Comparison of ENCODE assay signal across 10 mouse cellular contexts in the genomic region with DNA sequence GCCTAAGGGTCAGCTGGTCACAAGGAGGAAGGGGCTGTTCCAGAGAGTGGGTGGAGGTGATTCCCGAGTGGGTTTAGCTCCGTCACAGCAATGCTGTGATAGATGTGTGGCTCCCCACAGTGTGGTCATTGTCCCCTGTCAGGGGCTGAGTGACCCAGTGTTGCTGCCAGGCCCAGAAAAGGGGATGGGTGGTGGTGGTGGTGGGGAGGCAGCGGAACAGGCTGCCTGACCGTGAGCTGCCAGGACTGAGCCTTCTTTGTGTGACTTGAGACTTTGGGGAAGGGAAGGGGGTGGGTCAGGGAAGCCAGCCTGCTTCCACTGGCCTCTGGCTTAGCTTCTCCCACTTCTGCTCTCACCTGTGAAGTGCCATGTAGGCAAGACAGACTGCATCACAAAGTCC. TPM values are rescaled to one million over a fixed set of nuclear protein-coding genes. Genes with fewer than 3 reads are reported as not detected.
A peak's percentile ranks its signal among the peaks of the same experiment; 100 is the strongest.
DNase-seq lines count a peak whose midpoint lies in the region; ATAC-seq lines count a peak whose summit lies in the region.
"Had no signal": no experiment of that assay in that cellular context is flagged by ENCODE, and none has a peak within 500 bp of the region (broad histone marks: within the 10 kb centered on the region; RNA-seq: fewer than 3 reads in every experiment).

No protein-coding gene starts in this region.

- H3K27me3 ChIP-seq in liver, embryonic 11.5 days (replicated peaks; ENCODE audit: control insufficient read depth, insufficient read depth, low read length): peaks cover 6% of the 10 kb centered on the region; the same call in 1 of the 2 replicates
- H3K27me3 ChIP-seq in forebrain, embryonic 13.5 days: peaks cover 7% of the 10 kb centered on the region; the same call in 1 of the 2 replicates
- H3K27me3 ChIP-seq in limb, embryonic 10.5 days (ENCODE audit: low read depth, poor library complexity, severe bottlenecking): peaks cover 6% of the 10 kb centered on the region; the same call in 1 of the 2 replicates
- H3K27me3 ChIP-seq in neural tube, embryonic 15.5 days (replicated peaks): peaks cover 21% of the 10 kb centered on the region
- H3K27me3 ChIP-seq: Patski had no signal

- H3K4me2 ChIP-seq in liver, embryonic 11.5 days: peak overlapping the region; percentile 85
- H3K4me2 ChIP-seq in forebrain, embryonic 13.5 days: peak overlapping the region; percentile 94
- peak overlapping the region; percentile 95 for H3K4me2 ChIP-seq in neural tube, embryonic 15.5 days

- no peak overlapping the region for H3K27ac ChIP-seq in liver, embryonic 11.5 days (ENCODE audit: low read depth, low read length)
- no peak overlapping the region for H3K27ac ChIP-seq in forebrain, embryonic 13.5 days
- H3K27ac ChIP-seq in limb, embryonic 10.5 days: peak overlapping the region; percentile 92
- H3K27ac ChIP-seq in neural tube, embryonic 15.5 days (replicated peaks): peak overlapping the region; percentile 70

- peaks cover 8% of the 10 kb centered on the region; the same call in 1 of the 2 replicates for H3K36me3 ChIP-seq in liver, embryonic 11.5 days (ENCODE audit: control insufficient read depth, insufficient read depth, low read length)
- no peaks in the 10 kb centered on the region; the same call in 1 of the 2 replicates for H3K36me3 ChIP-seq in forebrain, embryonic 13.5 days (ENCODE audit: poor library complexity, severe bottlenecking)
- peaks cover 45% of the 10 kb centered on the region for H3K36me3 ChIP-seq in limb, embryonic 10.5 days
- no peaks in the 10 kb centered on the region for H3K36me3 ChIP-seq in neural tube, embryonic 15.5 days

- H3K4me3 ChIP-seq in liver, embryonic 11.5 days (ENCODE audit: low read depth, low read length): peak overlapping the region; percentile 55; the same call in 1 of the 2 replicates
- H3K4me3 ChIP-seq in forebrain, embryonic 13.5 days: no peak overlapping the region
- peak overlapping the region; percentile 76 for H3K4me3 ChIP-seq in limb, embryonic 10.5 days
- H3K4me3 ChIP-seq in neural tube, embryonic 15.5 days (replicated peaks): peak overlapping the region; percentile 45

- H3K9ac ChIP-seq in liver, embryonic 11.5 days (ENCODE audit: low read depth, low read length): no peak overlapping the region
- H3K9ac ChIP-seq in forebrain, embryonic 13.5 days: peak overlapping the region; percentile 69; the same call in 1 of the 2 replicates
- 0 out of 2 replicates have a peak overlapping the region, but pooled peaks have one; percentile 50 for H3K9ac ChIP-seq in neural tube, embryonic 15.5 days (replicated peaks)

- ATAC-seq in liver, embryonic 11.5 days (replicated peaks; ENCODE audit: low FRiP score): no peak
- no peak for ATAC-seq in forebrain, embryonic 13.5 days
- ATAC-seq in neural tube, embryonic 15.5 days (ENCODE audit: low FRiP score): no peak
- ATAC-seq in granulocyte monocyte progenitor cell, adult 5-6 weeks (replicated peaks; ENCODE audit: poor library complexity, severe bottlenecking): no peak

- WGBS in liver, embryonic 11.5 days: 37% methylated on average over 4 of the region's 4 CpGs
- 26% methylated on average over 4 of the region's 4 CpGs for WGBS in forebrain, embryonic 13.5 days
- WGBS in limb, embryonic 10.5 days: 18% methylated on average over 4 of the region's 4 CpGs
- WGBS in neural tube, embryonic 15.5 days: 13% methylated on average over 4 of the region's 4 CpGs

- no peak for DNase-seq in liver, embryonic 11.5 days (ENCODE audit: low spot score)
- DNase-seq in liver: no peak
- no peak for DNase-seq in limb, embryonic 10.5 days (ENCODE audit: low spot score)
- DNase-seq in urinary bladder, adult 18-20 months (ENCODE audit: low spot score in 2 of 2): no peak
- no peak for DNase-seq in ovary, postnatal 36 days (ENCODE audit: low spot score)
- DNase-seq: cerebellum, postnatal 10 days had no signal

- no peaks in the 10 kb centered on the region for H3K9me3 ChIP-seq in liver, embryonic 11.5 days (ENCODE audit: control insufficient read depth, low read length)
- no peaks in the 10 kb centered on the region for H3K9me3 ChIP-seq in forebrain, embryonic 13.5 days (replicated peaks)
- H3K9me3 ChIP-seq in limb, embryonic 10.5 days (replicated peaks): no peaks in the 10 kb centered on the region
- no peaks in the 10 kb centered on the region for H3K9me3 ChIP-seq in neural tube, embryonic 15.5 days (replicated peaks)

- peaks cover 41% of the 10 kb centered on the region for H3K4me1 ChIP-seq in liver, embryonic 11.5 days (replicated peaks; ENCODE audit: control insufficient read depth, insufficient read depth, low read length)
- H3K4me1 ChIP-seq in forebrain, embryonic 13.5 days: peaks cover 60% of the 10 kb centered on the region
- H3K4me1 ChIP-seq in limb, embryonic 10.5 days: peaks cover 78% of the 10 kb centered on the region
- H3K4me1 ChIP-seq in neural tube, embryonic 15.5 days: peaks cover 57% of the 10 kb centered on the region

RNA-seq across cellular contexts. Expression of a gene that starts 2.8 kb away (rescaled TPM):
- polyA plus RNA-seq in liver, embryonic 11.5 days (2014; fragmentation: Nextera tagmentation; extraction: Ambion mirVana): 57.3 and 64.9 TPM in 2 replicates
- 51.2 and 55.4 TPM in 2 replicates for polyA plus RNA-seq in forebrain, embryonic 13.5 days (2015; fragmentation: Nextera tagmentation; extraction: Ambion mirVana)
- polyA plus RNA-seq in limb, embryonic 10.5 days (2016; fragmentation: Nextera tagmentation; extraction: Ambion mirVana): 132 and 145 TPM in 2 replicates
- polyA plus RNA-seq in neural tube, embryonic 15.5 days (2015; fragmentation: Nextera tagmentation; extraction: Ambion mirVana): 74.6 and 85.4 TPM in 2 replicates
- total RNA-seq in granulocyte monocyte progenitor cell, adult 5-6 weeks (2014; fragmentation: Nextera tagmentation): not detected in 2 replicates
- not detected in 2 replicates for total RNA-seq in granulocyte monocyte progenitor cell, adult 5-6 weeks (2017)

RNA-seq across cellular contexts. Expression of a gene that starts 9.4 kb away (rescaled TPM):
- not detected in 2 replicates for polyA plus RNA-seq in liver, embryonic 11.5 days (2014; fragmentation: Nextera tagmentation; extraction: Ambion mirVana)
- 0.04 TPM in 1 of 2 replicates, not detected in the other for polyA plus RNA-seq in forebrain, embryonic 13.5 days (2015; fragmentation: Nextera tagmentation; extraction: Ambion mirVana)
- polyA plus RNA-seq in limb, embryonic 10.5 days (2016; fragmentation: Nextera tagmentation; extraction: Ambion mirVana): 0.18 and 0.20 TPM in 2 replicates
- polyA plus RNA-seq in neural tube, embryonic 15.5 days (2015; fragmentation: Nextera tagmentation; extraction: Ambion mirVana): 0.09 and 0.17 TPM in 2 replicates
- total RNA-seq in granulocyte monocyte progenitor cell, adult 5-6 weeks (2014; fragmentation: Nextera tagmentation): not detected in 2 replicates
- not detected in 2 replicates for total RNA-seq in granulocyte monocyte progenitor cell, adult 5-6 weeks (2017)

RNA-seq across cellular contexts. Expression of a gene that starts 10.2 kb away (rescaled TPM):
- polyA plus RNA-seq in liver, embryonic 11.5 days (2014; fragmentation: Nextera tagmentation; extraction: Ambion mirVana): 1.8 and 1.9 TPM in 2 replicates
- 0.68 and 1.7 TPM in 2 replicates for polyA plus RNA-seq in forebrain, embryonic 13.5 days (2015; fragmentation: Nextera tagmentation; extraction: Ambion mirVana)
- 2.5 and 3.2 TPM in 2 replicates for polyA plus RNA-seq in limb, embryonic 10.5 days (2016; fragmentation: Nextera tagmentation; extraction: Ambion mirVana)
- 2.3 and 2.8 TPM in 2 replicates for polyA plus RNA-seq in neural tube, embryonic 15.5 days (2015; fragmentation: Nextera tagmentation; extraction: Ambion mirVana)
- not detected in 2 replicates for total RNA-seq in granulocyte monocyte progenitor cell, adult 5-6 weeks (2014; fragmentation: Nextera tagmentation)
- not detected in 2 replicates for total RNA-seq in granulocyte monocyte progenitor cell, adult 5-6 weeks (2017)

RNA-seq across cellular contexts. Expression of a gene that starts 27.3 kb away (rescaled TPM):
- polyA plus RNA-seq in liver, embryonic 11.5 days (2014; fragmentation: Nextera tagmentation; extraction: Ambion mirVana): 36.0 and 37.7 TPM in 2 replicates
- polyA plus RNA-seq in forebrain, embryonic 13.5 days (2015; fragmentation: Nextera tagmentation; extraction: Ambion mirVana): 7.2 and 10.5 TPM in 2 replicates
- 53.4 and 71.0 TPM in 2 replicates for polyA plus RNA-seq in limb, embryonic 10.5 days (2016; fragmentation: Nextera tagmentation; extraction: Ambion mirVana)
- 11.9 and 24.5 TPM in 2 replicates for polyA plus RNA-seq in neural tube, embryonic 15.5 days (2015; fragmentation: Nextera tagmentation; extraction: Ambion mirVana)
- 12.2 and 13.9 TPM in 2 replicates for total RNA-seq in granulocyte monocyte progenitor cell, adult 5-6 weeks (2014; fragmentation: Nextera tagmentation)
- total RNA-seq in granulocyte monocyte progenitor cell, adult 5-6 weeks (2017): 2.4 TPM in 2 replicates

Comparison
In these comparisons a context has a peak if more than half of its experiments do, and no peak if none do; other contexts are left out.
1. H3K27ac ChIP-seq: peak in limb, embryonic 10.5 days (single experiment) and neural tube, embryonic 15.5 days (single experiment); none in liver, embryonic 11.5 days (single experiment) and forebrain, embryonic 13.5 days (single experiment).
2. Peak in every context shown above with its lines, with median percentiles within 50 percentile points of each other: H3K4me2 ChIP-seq.